Mouse (Mus musculus) stomach, embryonic 16.5 days (tissue): ENCODE data around the gene Igflr1. TPM values are rescaled to one million over a fixed set of nuclear protein-coding genes. Genes with fewer than 3 reads are reported as not detected.
A peak's percentile ranks its signal among the peaks of the same experiment; 100 is the strongest.

Source experiments
- ATAC-seq: fragments of 200-750 bp; cut with Nextera tagmentation; 2 replicates; pipeline ENCODE4 v1.8.0; 2017; ENCODE audit warnings: moderate number of reproducible peaks, moderate TSS enrichment; ENCODE audit not compliant: insufficient read depth, low FRiP score
- H3K27ac ChIP-seq: fragments of 300-500 bp; sonication (generic); 2 replicates; pipeline ENCODE4 v1.5.1; 2014; ENCODE audit warnings: low read length
- H3K27me3 ChIP-seq: fragments of 300-500 bp; sonication (generic); 2 replicates; pipeline ENCODE4 v1.6.1; 2014; ENCODE audit warnings: low read length, control low read depth, mixed read lengths; ENCODE audit not compliant: control insufficient read depth, insufficient read depth
- H3K36me3 ChIP-seq: fragments of 300-500 bp; sonication (generic); 2 replicates; pipeline ENCODE4 v1.6.1; 2014; ENCODE audit warnings: low read length; ENCODE audit not compliant: control insufficient read depth, insufficient read depth
- H3K4me1 ChIP-seq: fragments of 300-500 bp; sonication (generic); 2 replicates; pipeline ENCODE4 v1.6.1; 2014; ENCODE audit warnings: low read length, control low read depth, mixed read lengths; ENCODE audit not compliant: control insufficient read depth, insufficient read depth
- H3K4me2 ChIP-seq: fragments of 300-500 bp; sonication (generic); 2 replicates; pipeline ENCODE4 v1.6.1; 2014; ENCODE audit warnings: low read depth, low read length, mixed read lengths
- H3K4me3 ChIP-seq: fragments of 300-500 bp; sonication (generic); replicated peaks from 2 replicates; pipeline ENCODE4 v1.5.1; 2014; ENCODE audit warnings: mild to moderate bottlenecking, low read length
- H3K9ac ChIP-seq: fragments of 300-500 bp; sonication (generic); 2 replicates; pipeline ENCODE4 v1.6.1; 2014; ENCODE audit warnings: low read length
- H3K9me3 ChIP-seq: fragments of 300-500 bp; sonication (generic); replicated peaks from 2 replicates; pipeline ENCODE4 v1.6.1; 2016; ENCODE audit warnings: low read length, control low read depth; ENCODE audit not compliant: control insufficient read depth
- WGBS: fragments of 180-500 bp; shearing (Covaris S2); extraction: QIAGEN DNeasy Blood & Tissue Kit; methylation state at CpG from one replicate; pipeline ENCODE4 v1.1.7; 2014; 5-methylcytosine and 5-hydroxymethylcytosine counted together
- microRNA-seq: library from miRNA; unstranded; fragments of <30 nt; microRNA quantifications from one replicate; pipeline ENCODE4, GENCODE M21; 2016
- polyA plus RNA-seq: library from polyadenylated mRNA; unstranded; fragments of >200 nt; fragmentation: Nextera tagmentation; extraction: Ambion mirVana; gene quantifications from 2 replicates; pipeline ENCODE4 v1.2.1, GENCODE M21; 2015

Gene Igflr1
- polyA plus RNA-seq, 1 experiment from 2014 or later: 3.6 TPM

GRCm38 (mm10) chr7:30613529-30614112, 48.4 kb downstream of the Igflr1 start:
- no peaks in the 10 kb centered on the region for H3K27me3 ChIP-seq
- 23% methylated on average over 14 of the region's 14 CpGs for WGBS
- no peak overlapping the region for H3K27ac ChIP-seq
- H3K9ac ChIP-seq: no peak overlapping the region
- H3K4me1 ChIP-seq: no peaks in the 10 kb centered on the region
- peak; percentile 49; the same call in 1 of the 2 replicates for ATAC-seq
- no peak overlapping the region for H3K4me3 ChIP-seq
- no peaks in the 10 kb centered on the region for H3K9me3 ChIP-seq
- H3K36me3 ChIP-seq: peaks cover 21% of the 10 kb centered on the region
- no peak overlapping the region for H3K4me2 ChIP-seq

GRCm38 (mm10) chr7:30614454-30614853, 49.2 kb downstream of the Igflr1 start:
- Histone ChIP-seq H3K4me3 (no peak overlapping the region), H3K9ac (no peak overlapping the region), H3K27ac (no peak overlapping the region), H3K36me3 (peaks cover 30% of the 10 kb centered on the region), H3K9me3 (no peaks in the 10 kb centered on the region), H3K4me1 (no peaks in the 10 kb centered on the region), H3K4me2 (no peak overlapping the region), H3K27me3 (no peaks in the 10 kb centered on the region)
- no peak for ATAC-seq
- WGBS: 74% methylated on average over 2 of the region's 2 CpGs

- H3K27me3 ChIP-seq: no peaks in the 10 kb centered on the region
- no peak for ATAC-seq
- no peak overlapping the region for H3K4me3 ChIP-seq
- no peak overlapping the region for H3K27ac ChIP-seq
- WGBS: 58% methylated on average over 5 of the region's 5 CpGs
- H3K36me3 ChIP-seq: peaks cover 31% of the 10 kb centered on the region
- no peak overlapping the region for H3K9ac ChIP-seq
- no peaks in the 10 kb centered on the region for H3K9me3 ChIP-seq
- no peak overlapping the region for H3K4me2 ChIP-seq
- no peaks in the 10 kb centered on the region for H3K4me1 ChIP-seq
These were observed 50.0 kb downstream of the Igflr1 start for GRCm38 (mm10) chr7:30615049-30615760.

Small RNA genes within 50 kb of the gene (microRNA-seq; reads per million reads assigned to microRNA genes)
- gene Gm38670 (0.99 reads per million), gene Mir3569 (not detected)

Other genes with a start within 250 kb of the Igflr1 start
- gene E130208F15Rik, start 243.7 kb upstream of the Igflr1 start, polyA plus RNA-seq: 1.2 TPM in 1 of 2 replicates, not detected in the other
- gene Sdhaf1, start 241.5 kb upstream of the Igflr1 start, polyA plus RNA-seq: 12.1 and 14.6 TPM in 2 replicates
- 4.0 and 4.6 TPM in 2 replicates for gene Lrfn3, start 202.7 kb upstream of the Igflr1 start, polyA plus RNA-seq
- 71.0 and 75.8 TPM in 2 replicates for gene Tyrobp, start 151.7 kb upstream of the Igflr1 start, polyA plus RNA-seq
- gene Hcst, start 145.6 kb upstream of the Igflr1 start, polyA plus RNA-seq: 1.9 and 2.0 TPM in 2 replicates
- gene Nfkbid, start 143.7 kb upstream of the Igflr1 start, polyA plus RNA-seq: 1.5 and 2.0 TPM in 2 replicates
- 29.2 and 33.0 TPM in 2 replicates for gene Aplp1, start 119.9 kb upstream of the Igflr1 start, polyA plus RNA-seq
- gene Kirrel2, start 107.7 kb upstream of the Igflr1 start, polyA plus RNA-seq: 1.4 and 1.9 TPM in 2 replicates
- gene Nphs1, start 107.1 kb upstream of the Igflr1 start, polyA plus RNA-seq: 3.4 and 4.2 TPM in 2 replicates
- 3.6 and 4.0 TPM in 2 replicates for gene Prodh2, start 71.8 kb upstream of the Igflr1 start, polyA plus RNA-seq
- 5.6 and 5.7 TPM in 2 replicates for gene Arhgap33, start 30.4 kb upstream of the Igflr1 start, polyA plus RNA-seq
- gene Hspb6, start 13.2 kb upstream of the Igflr1 start, polyA plus RNA-seq: 69.8 and 72.4 TPM in 2 replicates
- 10.3 and 12.6 TPM in 2 replicates for gene Proser3, start 13.1 kb upstream of the Igflr1 start, polyA plus RNA-seq
- gene Lin37, start 5.6 kb upstream of the Igflr1 start, polyA plus RNA-seq: 53.8 and 58.5 TPM in 2 replicates
- 73.4 and 80.7 TPM in 2 replicates for gene U2af1l4, start 2.1 kb upstream of the Igflr1 start, polyA plus RNA-seq
- gene Gm49396, start 2.1 kb upstream of the Igflr1 start, polyA plus RNA-seq: 12.6 and 14.6 TPM in 2 replicates
- gene Psenen, start 1.8 kb upstream of the Igflr1 start, polyA plus RNA-seq: 137 and 156 TPM in 2 replicates
- 6.5 and 7.9 TPM in 2 replicates for gene Kmt2b, start 23.3 kb downstream of the Igflr1 start, polyA plus RNA-seq
- 1.3 and 1.4 TPM in 2 replicates for gene Zbtb32, start 33.5 kb downstream of the Igflr1 start, polyA plus RNA-seq
- gene Upk1a, start 47.4 kb downstream of the Igflr1 start, polyA plus RNA-seq: 4.7 and 9.5 TPM in 2 replicates
- gene Cox6b1, start 60.7 kb downstream of the Igflr1 start, polyA plus RNA-seq: 1,000 and 1,051 TPM in 2 replicates
- gene Etv2, start 70.4 kb downstream of the Igflr1 start, polyA plus RNA-seq: 0.13 TPM in 1 of 2 replicates, not detected in the other
- 78.5 and 83.7 TPM in 2 replicates for gene Rbm42, start 84.9 kb downstream of the Igflr1 start, polyA plus RNA-seq
- gene Haus5, start 99.6 kb downstream of the Igflr1 start, polyA plus RNA-seq: 36.9 and 41.7 TPM in 2 replicates
- not detected in 2 replicates for gene Pmis2, start 106.2 kb downstream of the Igflr1 start, polyA plus RNA-seq
- gene 2200002J24Rik, start 133.5 kb downstream of the Igflr1 start, polyA plus RNA-seq: 5.5 and 6.2 TPM in 2 replicates
- 22.3 and 44.6 TPM in 2 replicates for gene Atp4a, start 146.8 kb downstream of the Igflr1 start, polyA plus RNA-seq
- gene Tmem147, start 164.1 kb downstream of the Igflr1 start, polyA plus RNA-seq: 215 and 232 TPM in 2 replicates
- 0.28 and 0.40 TPM in 2 replicates for gene Gapdhs, start 178.3 kb downstream of the Igflr1 start, polyA plus RNA-seq
- 62.5 and 98.8 TPM in 2 replicates for gene Sbsn, start 186.0 kb downstream of the Igflr1 start, polyA plus RNA-seq
- 391 and 628 TPM in 2 replicates for gene Dmkn, start 198.3 kb downstream of the Igflr1 start, polyA plus RNA-seq
- gene Krtdap, start 222.5 kb downstream of the Igflr1 start, polyA plus RNA-seq: 767 and 1,136 TPM in 2 replicates